Mouse (Mus musculus): ENCODE results near the gene Fndc5. TPM values are rescaled to one million over a fixed set of nuclear protein-coding genes. Genes with fewer than 3 reads are reported as not detected.
A peak's percentile ranks its signal among the peaks of the same experiment; 100 is the strongest.

Gene Fndc5
- polyA plus RNA-seq, 1 experiment from 2014 or later: 2.2 TPM

DNA sequence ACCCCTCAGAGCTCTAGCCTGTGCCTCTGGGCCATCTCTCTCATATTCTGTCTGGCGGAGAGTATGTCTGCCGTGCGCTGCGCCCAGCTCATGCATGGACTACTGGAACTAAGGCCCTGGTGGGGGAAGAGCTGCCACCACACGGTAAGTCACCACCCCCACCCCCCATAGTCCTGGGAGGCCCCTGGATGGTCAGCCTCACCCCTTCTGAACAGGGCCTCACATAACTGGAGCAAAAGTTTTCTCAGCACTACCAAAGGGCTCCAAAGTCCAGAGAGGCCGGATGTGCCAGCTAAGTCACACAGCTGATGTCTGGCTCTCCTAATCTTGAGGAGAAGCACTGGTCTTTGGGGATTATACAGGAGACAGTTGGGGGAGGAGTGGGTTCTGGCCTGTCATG is 26.0 kb upstream of the Fndc5 start:
- no peak overlapping the region for H3K27ac ChIP-seq (ENCODE audit: low read length)
- H3K4me3 ChIP-seq (ENCODE audit: low read length): no peak overlapping the region
- no peaks in the 10 kb centered on the region for H3K36me3 ChIP-seq (ENCODE audit: control insufficient read depth, insufficient read depth, low read length)
- no peaks in the 10 kb centered on the region; the same call in none of the 2 replicates for H3K9me3 ChIP-seq (ENCODE audit: control insufficient read depth, low read length)
- H3K4me2 ChIP-seq (ENCODE audit: low read depth, low read length): no peak overlapping the region
- H3K27me3 ChIP-seq (ENCODE audit: control insufficient read depth, insufficient read depth, low read depth, low read length): peaks cover 4% of the 10 kb centered on the region; the same call in 1 of the 2 replicates
- no peak overlapping the region for H3K9ac ChIP-seq (ENCODE audit: low read length)
- no peak for ATAC-seq (ENCODE audit: low read depth)
- H3K4me1 ChIP-seq (replicated peaks; ENCODE audit: control insufficient read depth, insufficient read depth, low read length): peaks cover 16% of the 10 kb centered on the region
- 79% methylated on average over 6 of the region's 6 CpGs for WGBS

DNA sequence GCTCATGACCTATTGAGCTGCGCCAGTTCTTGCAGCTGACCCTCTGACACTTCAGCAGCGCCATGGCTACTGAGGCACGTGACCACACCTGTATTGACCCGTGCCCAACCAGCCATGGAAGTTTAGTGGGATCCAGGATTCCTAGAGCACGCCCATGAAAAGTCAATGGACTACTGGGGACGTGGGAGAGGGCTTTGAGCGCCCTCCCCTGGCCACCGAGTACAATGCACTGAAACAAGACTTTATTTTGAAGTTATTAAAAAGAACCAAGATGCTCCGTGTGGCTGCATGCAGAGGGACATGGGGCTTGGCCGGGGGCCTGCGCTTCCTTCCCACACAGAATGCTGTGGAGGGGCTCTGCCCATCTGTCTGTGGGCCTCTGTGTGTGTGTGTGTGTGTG is 25.4 kb upstream of the Fndc5 start:
- no peak overlapping the region for H3K4me3 ChIP-seq (ENCODE audit: low read length)
- no peaks in the 10 kb centered on the region for H3K36me3 ChIP-seq (ENCODE audit: control insufficient read depth, insufficient read depth, low read length)
- H3K27me3 ChIP-seq (ENCODE audit: control insufficient read depth, insufficient read depth, low read depth, low read length): no peaks in the 10 kb centered on the region; the same call in 1 of the 2 replicates
- no peak overlapping the region for H3K27ac ChIP-seq (ENCODE audit: low read length)
- WGBS: 46% methylated on average over 11 of the region's 11 CpGs
- peaks cover 12% of the 10 kb centered on the region for H3K4me1 ChIP-seq (replicated peaks; ENCODE audit: control insufficient read depth, insufficient read depth, low read length)
- no peak overlapping the region for H3K9ac ChIP-seq (ENCODE audit: low read length)
- ATAC-seq (ENCODE audit: low read depth): no peak
- H3K9me3 ChIP-seq (ENCODE audit: control insufficient read depth, low read length): no peaks in the 10 kb centered on the region; the same call in none of the 2 replicates
- no peak overlapping the region for H3K4me2 ChIP-seq (ENCODE audit: low read depth, low read length)

DNA sequence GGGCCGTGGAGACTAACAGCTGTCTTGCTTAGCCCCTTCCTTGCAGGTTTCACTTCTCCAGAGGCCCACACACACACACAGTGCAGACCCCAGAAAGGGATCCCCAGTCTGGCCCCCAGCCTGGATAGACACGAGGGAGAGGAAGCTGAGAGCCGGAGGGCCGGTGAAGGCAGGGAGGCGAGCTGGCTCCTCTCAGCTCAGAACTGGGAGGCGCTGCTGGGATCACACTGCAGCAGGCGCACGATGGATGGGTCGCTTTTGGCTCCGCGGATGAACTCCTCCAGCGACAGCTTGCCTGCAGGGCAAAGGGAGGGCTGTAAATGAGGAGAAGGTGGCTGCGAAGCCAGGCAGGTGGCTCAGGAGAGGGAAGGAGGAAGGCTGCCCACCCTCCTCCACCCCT is 24.6 kb upstream of the Fndc5 start:
- peak overlapping the region; percentile 32 for H3K4me2 ChIP-seq (ENCODE audit: low read depth, low read length)
- no peaks in the 10 kb centered on the region; the same call in none of the 2 replicates for H3K9me3 ChIP-seq (ENCODE audit: control insufficient read depth, low read length)
- H3K27me3 ChIP-seq (ENCODE audit: control insufficient read depth, insufficient read depth, low read depth, low read length): no peaks in the 10 kb centered on the region; the same call in 1 of the 2 replicates
- no peak overlapping the region for H3K27ac ChIP-seq (ENCODE audit: low read length)
- no peak overlapping the region for H3K4me3 ChIP-seq (ENCODE audit: low read length)
- ATAC-seq (ENCODE audit: low read depth): peak; percentile 8; the same call in 1 of the 2 replicates
- peaks cover 11% of the 10 kb centered on the region for H3K4me1 ChIP-seq (replicated peaks; ENCODE audit: control insufficient read depth, insufficient read depth, low read length)
- H3K36me3 ChIP-seq (ENCODE audit: control insufficient read depth, insufficient read depth, low read length): no peaks in the 10 kb centered on the region
- no peak overlapping the region for H3K9ac ChIP-seq (ENCODE audit: low read length)
- WGBS: 29% methylated on average over 13 of the region's 13 CpGs

DNA sequence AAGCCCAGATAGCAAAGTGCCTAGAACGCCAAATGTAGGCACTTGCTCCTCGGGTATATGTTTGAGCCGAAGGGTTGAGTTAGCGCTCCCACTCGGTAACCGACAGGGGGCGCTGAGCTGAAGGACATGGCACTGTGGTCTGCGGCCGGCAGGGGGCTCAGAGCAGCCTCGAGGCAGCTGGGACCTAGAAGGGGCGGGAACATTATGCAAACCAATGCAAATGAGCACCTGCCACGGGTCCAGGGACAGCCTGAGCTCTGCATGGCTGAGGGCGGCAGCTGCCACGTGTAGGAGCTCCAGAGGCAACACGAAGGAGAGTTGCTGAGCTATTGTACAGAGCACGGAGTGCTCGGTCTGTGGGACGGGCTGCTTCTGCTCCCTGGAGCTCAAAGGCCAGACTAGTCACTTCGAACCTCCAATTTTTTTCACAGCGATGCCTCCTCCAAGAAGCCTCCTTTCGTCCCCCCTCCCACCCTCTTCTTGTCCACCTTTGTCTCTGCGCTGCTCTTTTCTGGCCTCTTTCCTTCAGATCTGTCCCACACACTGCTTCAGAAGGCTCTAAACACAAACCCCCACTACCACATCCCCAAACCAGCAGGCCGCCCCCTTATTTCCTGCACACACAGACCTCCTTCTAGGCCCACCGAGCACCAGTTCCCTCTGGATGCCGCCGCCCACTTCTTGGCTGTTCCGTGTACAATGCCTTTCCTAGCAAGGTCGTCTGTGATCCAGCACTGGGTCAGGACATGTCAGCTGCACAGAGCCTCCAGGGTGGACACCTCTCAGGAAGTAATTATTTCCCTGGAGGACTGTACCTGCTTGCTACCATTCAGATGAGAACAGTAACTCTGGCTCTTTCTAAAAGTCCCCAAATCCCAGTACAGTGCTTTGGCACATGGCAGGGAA is 23.5 kb upstream of the Fndc5 start:
- H3K9me3 ChIP-seq (ENCODE audit: control insufficient read depth, low read length): no peaks in the 10 kb centered on the region; the same call in none of the 2 replicates
- H3K4me2 ChIP-seq (ENCODE audit: low read depth, low read length): no peak overlapping the region
- H3K4me1 ChIP-seq (replicated peaks; ENCODE audit: control insufficient read depth, insufficient read depth, low read length): peaks cover 6% of the 10 kb centered on the region
- H3K36me3 ChIP-seq (ENCODE audit: control insufficient read depth, insufficient read depth, low read length): no peaks in the 10 kb centered on the region
- no peaks in the 10 kb centered on the region; the same call in 1 of the 2 replicates for H3K27me3 ChIP-seq (ENCODE audit: control insufficient read depth, insufficient read depth, low read depth, low read length)
- H3K27ac ChIP-seq (ENCODE audit: low read length): no peak overlapping the region
- no peak overlapping the region for H3K4me3 ChIP-seq (ENCODE audit: low read length)
- peak; percentile 70 for ATAC-seq (ENCODE audit: low read depth)
- H3K9ac ChIP-seq (ENCODE audit: low read length): no peak overlapping the region
- WGBS: 27% methylated on average over 28 of the region's 28 CpGs

DNA sequence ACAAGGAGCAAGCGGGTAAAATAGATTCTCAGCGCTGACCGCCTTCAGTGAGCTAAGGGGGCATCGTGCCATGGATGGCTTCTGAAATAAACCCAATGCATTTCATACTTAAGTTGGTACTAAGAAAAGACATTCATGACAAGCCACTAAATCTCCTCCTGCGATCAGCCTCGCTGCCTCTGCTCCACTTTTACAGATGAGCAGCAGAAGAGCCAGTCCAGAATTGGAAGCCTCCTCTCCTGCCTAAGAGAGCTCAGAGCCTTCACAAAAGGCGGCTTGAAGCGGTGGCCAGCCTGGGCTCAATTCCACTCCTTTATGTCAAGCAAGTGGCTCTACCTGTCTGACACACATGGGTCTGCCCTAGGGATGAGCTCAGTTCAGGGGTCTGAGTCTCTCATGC is 20.1 kb upstream of the Fndc5 start:
- 89% methylated on average over 8 of the region's 8 CpGs for WGBS
- H3K27me3 ChIP-seq (ENCODE audit: control insufficient read depth, insufficient read depth, low read depth, low read length): peaks cover 25% of the 10 kb centered on the region
- ATAC-seq (ENCODE audit: low read depth): no peak
- H3K4me1 ChIP-seq (replicated peaks; ENCODE audit: control insufficient read depth, insufficient read depth, low read length): peaks cover 14% of the 10 kb centered on the region
- no peak overlapping the region for H3K4me3 ChIP-seq (ENCODE audit: low read length)
- H3K9ac ChIP-seq (ENCODE audit: low read length): no peak overlapping the region
- H3K27ac ChIP-seq (ENCODE audit: low read length): no peak overlapping the region
- no peaks in the 10 kb centered on the region; the same call in none of the 2 replicates for H3K9me3 ChIP-seq (ENCODE audit: control insufficient read depth, low read length)
- no peaks in the 10 kb centered on the region for H3K36me3 ChIP-seq (ENCODE audit: control insufficient read depth, insufficient read depth, low read length)
- H3K4me2 ChIP-seq (ENCODE audit: low read depth, low read length): no peak overlapping the region

DNA sequence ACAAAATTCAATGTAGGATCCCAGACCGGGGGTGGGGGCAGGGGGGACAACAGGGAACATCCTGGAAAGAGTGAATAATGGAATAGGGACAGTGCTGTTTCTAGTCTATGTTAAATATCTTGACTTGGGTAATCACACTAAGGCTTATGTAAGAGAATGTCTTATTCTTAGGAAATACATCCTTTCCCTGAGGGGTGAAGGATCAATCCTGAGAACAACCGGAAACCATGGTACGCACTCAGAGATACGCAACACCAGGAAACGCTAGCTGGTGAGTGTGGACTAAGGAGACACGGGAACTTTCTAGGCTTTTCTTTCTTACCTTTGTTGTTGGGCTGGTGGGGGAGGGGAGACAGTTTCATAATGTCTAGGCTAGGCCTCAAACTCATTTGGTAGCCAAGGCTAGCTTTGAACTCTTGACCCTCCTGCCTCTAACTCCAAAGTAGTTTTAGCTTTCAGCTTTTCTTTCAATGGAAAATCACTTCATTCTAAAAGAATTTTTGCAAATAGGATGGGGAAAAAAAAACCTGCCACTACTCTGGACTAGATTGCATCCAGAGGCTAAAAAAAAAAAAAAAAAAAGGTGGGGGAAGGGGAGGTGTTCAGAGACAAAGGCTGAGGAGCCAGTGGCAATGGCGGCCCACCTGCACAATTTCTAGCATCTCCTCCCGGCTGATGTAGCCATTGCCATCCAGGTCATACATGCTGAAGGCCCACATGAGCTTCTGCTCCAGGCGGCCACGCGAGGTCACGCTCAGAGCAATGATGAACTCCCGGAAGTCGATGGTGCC is 18.9 kb upstream of the Fndc5 start:
- Histone ChIP-seq H3K9ac (ENCODE audit: low read length) (no peak overlapping the region), H3K4me3 (ENCODE audit: low read length) (no peak overlapping the region), H3K4me2 (ENCODE audit: low read depth, low read length) (no peak overlapping the region), H3K9me3 (ENCODE audit: control insufficient read depth, low read length) (no peaks in the 10 kb centered on the region; the same call in 1 of the 2 replicates), H3K4me1 (replicated peaks; ENCODE audit: control insufficient read depth, insufficient read depth, low read length) (peaks cover 9% of the 10 kb centered on the region), H3K27me3 (ENCODE audit: control insufficient read depth, insufficient read depth, low read depth, low read length) (peaks cover 27% of the 10 kb centered on the region), H3K27ac (ENCODE audit: low read length) (no peak overlapping the region), H3K36me3 (ENCODE audit: control insufficient read depth, insufficient read depth, low read length) (no peaks in the 10 kb centered on the region)
- no peak for ATAC-seq (ENCODE audit: low read depth)
- 80% methylated on average over 14 of the region's 14 CpGs for WGBS

DNA sequence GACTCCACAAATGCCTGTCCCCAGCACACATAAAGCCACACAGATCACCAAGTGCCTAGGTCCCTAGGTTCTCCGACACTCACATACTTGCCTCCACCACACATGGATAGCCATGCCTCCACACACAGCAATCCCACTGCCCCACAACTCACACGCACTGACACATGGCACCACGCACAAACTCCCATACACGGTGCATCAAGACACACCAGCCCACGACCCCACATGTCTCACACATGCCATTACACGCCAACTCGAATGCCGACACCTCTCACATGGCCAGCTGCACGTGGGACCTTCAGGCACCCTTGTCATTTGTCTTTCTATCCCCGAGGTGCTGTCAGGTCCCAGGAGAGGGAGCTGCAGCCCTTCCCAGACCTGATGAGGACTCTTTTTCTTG is 17.1 kb upstream of the Fndc5 start:
- Histone ChIP-seq H3K4me3 (ENCODE audit: low read length) (no peak overlapping the region), H3K36me3 (ENCODE audit: control insufficient read depth, insufficient read depth, low read length) (no peaks in the 10 kb centered on the region), H3K27me3 (ENCODE audit: control insufficient read depth, insufficient read depth, low read depth, low read length) (peaks cover 34% of the 10 kb centered on the region), H3K9me3 (ENCODE audit: control insufficient read depth, low read length) (no peaks in the 10 kb centered on the region), H3K9ac (ENCODE audit: low read length) (no peak overlapping the region), H3K4me2 (ENCODE audit: low read depth, low read length) (no peak overlapping the region), H3K27ac (ENCODE audit: low read length) (no peak overlapping the region), H3K4me1 (replicated peaks; ENCODE audit: control insufficient read depth, insufficient read depth, low read length) (peaks cover 9% of the 10 kb centered on the region)
- ATAC-seq (ENCODE audit: low read depth): no peak
- WGBS: 64% methylated on average over 10 of the region's 10 CpGs

DNA sequence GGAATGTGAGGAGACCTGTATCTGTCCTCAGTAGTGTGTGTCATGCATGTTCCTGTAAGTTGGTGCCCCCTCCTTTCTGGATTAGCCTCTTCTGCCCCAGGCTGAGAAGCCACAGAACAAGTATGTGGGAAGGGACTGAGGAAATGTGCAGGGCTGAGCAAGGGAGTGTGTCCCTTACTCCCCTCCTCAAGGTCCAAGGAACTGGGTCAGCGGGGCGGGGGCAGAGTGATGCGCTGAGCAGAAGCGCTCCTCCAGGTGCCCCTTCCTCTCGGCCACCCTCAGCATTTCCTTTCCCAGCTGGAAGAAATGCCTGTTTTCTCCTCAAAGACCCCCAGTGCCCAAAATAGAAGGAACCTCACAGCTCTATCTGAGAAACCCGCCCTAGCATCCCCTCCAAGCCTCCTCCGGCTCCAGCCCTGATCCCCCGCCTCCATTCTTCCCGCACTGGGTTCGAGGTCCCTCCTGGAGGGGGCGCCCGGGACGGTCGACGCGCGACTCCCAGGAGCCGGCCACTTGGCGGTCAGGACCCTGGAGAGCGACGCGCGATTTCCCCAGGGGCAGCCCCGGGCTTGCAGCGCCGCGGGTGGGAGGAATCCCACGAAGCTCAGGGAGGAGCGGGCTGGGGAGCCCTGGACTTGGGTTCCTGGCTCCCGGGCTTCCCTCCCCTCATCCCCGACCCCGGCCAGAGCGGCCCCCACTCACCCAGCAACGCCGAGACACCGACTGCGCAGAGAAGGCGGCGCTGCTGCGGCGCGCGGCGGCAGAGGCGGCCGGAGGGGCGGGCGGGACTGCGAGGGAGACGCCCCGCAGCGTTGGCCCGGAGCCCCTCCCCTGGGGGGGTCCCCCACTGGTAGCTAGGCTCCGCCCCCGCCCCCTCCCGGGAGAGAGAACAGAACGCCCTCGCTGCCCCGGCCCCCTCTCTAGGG is 16.0 kb upstream of the Fndc5 start:
- no peak overlapping the region for H3K27ac ChIP-seq (ENCODE audit: low read length)
- ATAC-seq (ENCODE audit: low read depth): peak; percentile 48
- H3K9me3 ChIP-seq (ENCODE audit: control insufficient read depth, low read length): no peaks in the 10 kb centered on the region
- H3K36me3 ChIP-seq (ENCODE audit: control insufficient read depth, insufficient read depth, low read length): no peaks in the 10 kb centered on the region
- peaks cover 15% of the 10 kb centered on the region for H3K4me1 ChIP-seq (replicated peaks; ENCODE audit: control insufficient read depth, insufficient read depth, low read length)
- WGBS: 3% methylated on average over 53 of the region's 59 CpGs
- H3K9ac ChIP-seq (ENCODE audit: low read length): no peak overlapping the region
- H3K27me3 ChIP-seq (ENCODE audit: control insufficient read depth, insufficient read depth, low read depth, low read length): peaks cover 36% of the 10 kb centered on the region
- peak overlapping the region; percentile 91 for H3K4me2 ChIP-seq (ENCODE audit: low read depth, low read length)
- peak overlapping the region; percentile 47 for H3K4me3 ChIP-seq (ENCODE audit: low read length)

Measured in lung, embryonic 16.5 days (tissue).